Mouse (Mus musculus): ENCODE data around the gene Gm37240. TPM values are rescaled to one million over a fixed set of nuclear protein-coding genes. Genes with fewer than 3 reads are reported as not detected.

Gene Gm37240
- total and polyA plus RNA-seq, 2 experiments from 2014 or later: 0.43 to 1.9 TPM

DNA sequence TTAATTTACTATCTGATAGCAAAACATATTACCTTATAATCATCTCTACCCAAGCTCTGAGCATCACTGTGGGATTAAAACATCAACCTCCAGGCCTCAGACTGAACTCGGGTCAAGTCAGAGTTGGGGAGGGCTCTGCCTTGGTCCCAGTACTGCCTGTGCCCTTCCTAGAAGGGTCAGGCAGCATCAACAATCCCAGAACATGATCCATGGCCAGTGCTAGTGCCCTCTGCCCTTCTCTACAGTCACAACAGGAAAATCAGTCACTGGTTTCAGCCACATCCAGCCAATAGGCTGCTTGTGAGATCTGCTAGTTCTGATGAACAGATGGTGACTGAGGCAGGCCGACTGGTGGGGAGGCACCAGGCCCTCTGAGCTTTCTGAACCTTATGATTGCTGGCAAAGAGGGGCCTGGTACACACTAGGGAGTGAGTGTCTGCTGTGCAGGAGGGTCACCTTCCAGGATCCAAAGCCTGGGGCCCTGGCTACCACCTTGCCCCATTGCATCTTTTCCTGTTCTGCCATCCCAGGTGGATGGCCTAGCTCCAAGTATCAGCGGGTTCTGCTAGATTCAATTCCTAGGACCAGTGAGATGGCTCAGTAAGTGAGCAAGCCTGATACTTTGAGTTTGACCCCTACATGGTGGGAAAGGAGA is 401.7 kb downstream of the Gm37240 start:
- no peak overlapping the region for H3K4me3 ChIP-seq (ENCODE audit: low read depth, low read length)
- H3K36me3 ChIP-seq (ENCODE audit: insufficient read depth, low read length): no peaks in the 10 kb centered on the region
- ATAC-seq (ENCODE audit: low FRiP score): no peak
- no peak overlapping the region for H3K27ac ChIP-seq (ENCODE audit: low read depth, low read length)
- H3K9me3 ChIP-seq (ENCODE audit: low read length): no peaks in the 10 kb centered on the region
- 71% methylated on average over 3 of the region's 3 CpGs for WGBS
- H3K4me1 ChIP-seq (ENCODE audit: insufficient read depth, low read length): no peaks in the 10 kb centered on the region
- no peak overlapping the region for H3K4me2 ChIP-seq (ENCODE audit: low read depth, low read length, poor library complexity, severe bottlenecking)
- H3K27me3 ChIP-seq (ENCODE audit: insufficient read depth, low read length): no peaks in the 10 kb centered on the region
- H3K9ac ChIP-seq (replicated peaks; ENCODE audit: low read length, poor library complexity, severe bottlenecking): no peak overlapping the region
- no peak for TF ChIP-seq CTCF (IDR thresholded peaks at IDR 0.05)
- DNase-seq (ENCODE audit: low spot score): peak; percentile 51

DNA sequence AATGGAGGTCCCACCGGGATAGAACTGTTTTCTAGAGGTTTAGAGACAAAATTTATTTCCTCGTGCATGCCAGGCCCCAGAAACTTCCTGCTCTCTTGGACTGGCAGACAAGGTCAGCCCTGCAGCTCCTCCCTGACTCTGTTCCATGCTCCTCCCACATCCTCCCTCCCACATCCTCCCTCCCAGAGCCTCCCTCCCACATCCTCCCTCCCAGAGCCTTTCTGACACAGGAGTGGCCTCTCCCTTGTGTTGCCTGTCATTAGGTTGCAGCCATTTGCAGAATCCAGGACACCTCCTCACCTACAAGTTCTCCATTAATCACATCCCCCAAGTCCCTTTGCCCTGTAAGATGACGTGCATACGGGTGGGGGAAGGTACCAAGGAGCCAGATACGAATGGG is 404.7 kb downstream of the Gm37240 start:
- WGBS: 50% methylated on average over 5 of the region's 5 CpGs
- Histone ChIP-seq H3K4me2 (ENCODE audit: low read depth, low read length, poor library complexity, severe bottlenecking) (no peak overlapping the region), H3K27ac (ENCODE audit: low read depth, low read length) (no peak overlapping the region), H3K4me1 (ENCODE audit: insufficient read depth, low read length) (no peaks in the 10 kb centered on the region), H3K27me3 (ENCODE audit: insufficient read depth, low read length) (no peaks in the 10 kb centered on the region), H3K9me3 (ENCODE audit: low read length) (no peaks in the 10 kb centered on the region), H3K4me3 (ENCODE audit: low read depth, low read length) (no peak overlapping the region), H3K36me3 (ENCODE audit: insufficient read depth, low read length) (no peaks in the 10 kb centered on the region), H3K9ac (replicated peaks; ENCODE audit: low read length, poor library complexity, severe bottlenecking) (no peak overlapping the region)
- TF ChIP-seq CTCF (IDR thresholded peaks at IDR 0.05): no peak
- DNase-seq (ENCODE audit: low spot score) (no peak), ATAC-seq (ENCODE audit: low FRiP score) (no peak)

DNA sequence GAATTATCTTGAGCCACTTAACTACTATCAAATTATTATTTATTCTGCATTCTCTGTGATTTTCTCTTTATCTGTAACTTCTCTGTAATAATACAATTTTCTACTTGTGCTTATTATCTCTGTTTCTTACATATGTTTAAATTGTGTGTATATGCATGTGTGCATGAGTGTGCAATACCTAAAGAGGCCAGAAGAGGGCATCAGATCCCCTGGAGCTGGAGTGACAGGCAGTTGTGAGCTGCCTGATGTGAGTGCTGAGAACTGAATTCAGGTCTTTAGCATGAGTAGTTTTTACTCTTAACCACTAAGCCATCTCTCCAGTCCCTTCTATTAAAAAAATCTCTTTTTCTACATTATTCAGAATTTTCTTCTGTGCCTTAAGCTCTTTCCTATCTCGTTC is 406.7 kb downstream of the Gm37240 start:
- no peaks in the 10 kb centered on the region for H3K36me3 ChIP-seq (ENCODE audit: insufficient read depth, low read length)
- H3K4me2 ChIP-seq (ENCODE audit: low read depth, low read length, poor library complexity, severe bottlenecking): no peak overlapping the region
- no peak overlapping the region for H3K27ac ChIP-seq (ENCODE audit: low read depth, low read length)
- no peaks in the 10 kb centered on the region for H3K27me3 ChIP-seq (ENCODE audit: insufficient read depth, low read length)
- DNase-seq (ENCODE audit: low spot score) (no peak), ATAC-seq (ENCODE audit: low FRiP score) (no peak)
- H3K9me3 ChIP-seq (ENCODE audit: low read length): no peaks in the 10 kb centered on the region
- TF ChIP-seq CTCF (IDR thresholded peaks at IDR 0.05): peak; percentile 41
- H3K4me1 ChIP-seq (ENCODE audit: insufficient read depth, low read length): no peaks in the 10 kb centered on the region
- WGBS: 86% methylated on average over 1 of the region's 1 CpGs
- no peak overlapping the region for H3K4me3 ChIP-seq (ENCODE audit: low read depth, low read length)
- H3K9ac ChIP-seq (replicated peaks; ENCODE audit: low read length, poor library complexity, severe bottlenecking): no peak overlapping the region

DNA sequence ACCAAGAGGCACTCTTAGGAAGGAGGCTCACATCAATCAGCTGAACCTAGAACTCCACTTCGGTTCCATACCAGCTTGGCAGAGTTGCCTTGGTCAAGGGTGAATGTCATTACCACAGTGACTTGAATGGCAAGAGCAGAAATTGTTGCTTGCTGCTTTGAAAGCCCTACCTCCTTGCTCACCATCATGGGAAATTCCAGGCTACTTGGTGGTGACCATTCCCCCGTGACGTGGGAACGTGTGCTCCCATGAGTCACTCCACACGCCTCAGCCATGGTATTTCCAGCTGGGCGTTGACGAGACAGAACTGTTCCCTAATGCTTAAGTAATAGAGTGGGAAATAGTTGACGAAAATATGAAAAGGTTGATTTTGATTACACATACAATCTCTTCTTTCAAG is 408.6 kb downstream of the Gm37240 start:
- Histone ChIP-seq H3K27me3 (ENCODE audit: insufficient read depth, low read length) (no peaks in the 10 kb centered on the region), H3K4me3 (ENCODE audit: low read depth, low read length) (no peak overlapping the region), H3K4me1 (ENCODE audit: insufficient read depth, low read length) (no peaks in the 10 kb centered on the region), H3K9ac (replicated peaks; ENCODE audit: low read length, poor library complexity, severe bottlenecking) (no peak overlapping the region), H3K27ac (ENCODE audit: low read depth, low read length) (no peak overlapping the region), H3K4me2 (ENCODE audit: low read depth, low read length, poor library complexity, severe bottlenecking) (no peak overlapping the region), H3K9me3 (ENCODE audit: low read length) (no peaks in the 10 kb centered on the region), H3K36me3 (ENCODE audit: insufficient read depth, low read length) (no peaks in the 10 kb centered on the region)
- TF ChIP-seq CTCF (IDR thresholded peaks at IDR 0.05): no peak
- DNase-seq (ENCODE audit: low spot score) (no peak), ATAC-seq (ENCODE audit: low FRiP score) (no peak)
- 89% methylated on average over 8 of the region's 8 CpGs for WGBS

DNA sequence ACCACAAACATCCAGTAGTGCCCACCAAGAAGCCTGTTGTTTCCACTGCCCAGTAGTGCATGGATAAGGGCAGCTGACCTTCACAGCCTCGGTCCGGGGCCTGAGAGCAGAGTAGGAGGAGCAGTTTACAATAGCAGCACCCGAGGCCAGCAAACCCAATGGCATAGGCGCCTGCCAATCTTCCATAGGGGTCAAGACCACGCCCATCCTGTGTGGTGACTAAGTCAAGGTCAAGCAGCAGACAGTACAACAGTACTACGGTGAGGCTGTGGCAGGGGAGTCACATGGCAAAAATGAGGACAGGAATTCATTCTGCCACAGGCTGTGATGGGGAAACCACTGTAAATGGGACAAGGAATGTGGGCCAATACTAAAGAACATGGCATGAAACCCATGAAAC is 417.6 kb downstream of the Gm37240 start:
- no peak overlapping the region for H3K4me2 ChIP-seq (ENCODE audit: low read depth, low read length, poor library complexity, severe bottlenecking)
- no peak for TF ChIP-seq CTCF (IDR thresholded peaks at IDR 0.05)
- H3K4me1 ChIP-seq (ENCODE audit: insufficient read depth, low read length): no peaks in the 10 kb centered on the region
- H3K27me3 ChIP-seq (ENCODE audit: insufficient read depth, low read length): no peaks in the 10 kb centered on the region
- H3K36me3 ChIP-seq (ENCODE audit: insufficient read depth, low read length): no peaks in the 10 kb centered on the region
- H3K9me3 ChIP-seq (ENCODE audit: low read length): no peaks in the 10 kb centered on the region
- H3K27ac ChIP-seq (ENCODE audit: low read depth, low read length): no peak overlapping the region
- H3K9ac ChIP-seq (replicated peaks; ENCODE audit: low read length, poor library complexity, severe bottlenecking): no peak overlapping the region
- no peak for DNase-seq (ENCODE audit: low spot score)
- no peak overlapping the region for H3K4me3 ChIP-seq (ENCODE audit: low read depth, low read length)
- 71% methylated on average over 6 of the region's 6 CpGs for WGBS
- ATAC-seq (ENCODE audit: low FRiP score): no peak

DNA sequence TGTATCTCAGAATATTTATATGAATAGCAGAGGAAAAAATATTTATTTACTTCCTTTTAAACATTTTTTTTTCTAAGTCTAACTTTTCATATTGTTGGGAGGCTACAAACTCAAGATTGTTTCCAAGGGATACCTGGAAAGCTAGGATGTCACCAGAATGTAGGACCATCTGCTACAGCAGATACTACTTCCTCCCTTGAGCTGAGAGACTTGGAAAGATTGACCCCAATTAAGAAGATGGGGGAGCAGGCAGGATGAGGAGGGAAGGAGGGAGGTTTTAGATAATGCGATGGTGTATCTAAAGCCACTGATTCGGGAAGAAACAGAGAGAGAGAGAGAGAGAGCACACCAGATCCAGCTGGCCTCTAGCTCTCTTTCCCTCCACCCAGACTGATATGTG is 418.3 kb downstream of the Gm37240 start:
- H3K4me2 ChIP-seq (ENCODE audit: low read depth, low read length, poor library complexity, severe bottlenecking): no peak overlapping the region
- H3K9ac ChIP-seq (replicated peaks; ENCODE audit: low read length, poor library complexity, severe bottlenecking): no peak overlapping the region
- no peaks in the 10 kb centered on the region for H3K36me3 ChIP-seq (ENCODE audit: insufficient read depth, low read length)
- H3K27me3 ChIP-seq (ENCODE audit: insufficient read depth, low read length): no peaks in the 10 kb centered on the region
- H3K27ac ChIP-seq (ENCODE audit: low read depth, low read length): no peak overlapping the region
- 81% methylated on average over 2 of the region's 2 CpGs for WGBS
- ATAC-seq (ENCODE audit: low FRiP score): no peak
- TF ChIP-seq CTCF (IDR thresholded peaks at IDR 0.05): no peak
- no peak overlapping the region for H3K4me3 ChIP-seq (ENCODE audit: low read depth, low read length)
- no peaks in the 10 kb centered on the region for H3K4me1 ChIP-seq (ENCODE audit: insufficient read depth, low read length)
- H3K9me3 ChIP-seq (ENCODE audit: low read length): no peaks in the 10 kb centered on the region
- DNase-seq (ENCODE audit: low spot score): no peak

Data from midbrain, postnatal 0 days (tissue).